Mouse (Mus musculus): ENCODE results near the gene Dok7. TPM values are rescaled to one million over a fixed set of nuclear protein-coding genes. Genes with fewer than 3 reads are reported as not detected.

The Dok7 gene
- 10 to 100 TPM in 1 of 2 experiments, 1 to 10 TPM in 1; 9.4 to 10.3 TPM for total RNA-seq (2021)

DNA sequence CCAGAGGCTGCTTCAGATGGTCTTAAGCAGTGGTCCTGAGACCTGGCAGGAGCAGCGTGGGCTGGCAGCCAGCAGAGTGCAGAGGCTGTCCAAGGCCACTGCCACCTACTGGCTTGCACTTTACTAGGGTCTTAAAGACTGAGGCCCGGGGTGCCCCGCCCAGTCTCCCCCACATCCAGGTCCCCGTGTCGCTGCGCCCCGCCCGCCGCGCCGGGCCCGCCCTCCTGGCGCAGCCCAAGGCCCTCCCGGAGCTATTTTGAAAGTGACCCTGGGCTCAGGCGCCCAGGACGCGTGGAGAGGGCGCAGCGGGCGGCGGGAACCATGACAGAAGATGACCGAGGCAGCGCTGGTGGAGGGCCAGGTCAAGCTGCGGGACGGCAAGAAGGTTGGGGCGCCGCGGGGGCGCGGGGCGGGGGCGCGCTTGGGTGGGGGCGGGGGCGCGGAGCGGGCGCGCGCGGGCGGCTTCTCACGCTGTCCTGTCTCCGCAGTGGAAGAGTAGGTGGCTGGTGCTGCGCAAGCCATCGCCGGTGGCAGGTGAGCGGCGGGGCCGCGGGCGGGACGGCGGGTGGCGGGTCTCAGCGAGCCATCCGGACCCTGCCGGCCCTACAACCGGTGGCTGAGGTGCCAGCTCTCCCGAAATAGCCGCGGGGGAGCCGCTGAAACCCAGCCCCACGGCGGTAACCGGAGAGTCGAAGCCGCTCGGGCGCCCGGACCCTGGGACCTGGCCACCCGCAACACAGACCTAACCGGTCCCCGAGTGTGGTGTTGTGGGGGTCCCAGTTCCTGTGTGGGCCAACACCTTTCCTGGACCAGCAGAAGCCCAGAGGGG lies at the start of gene Dok7:
Dok7 (plus strand) TSS at position 163 of the 829 bp plus-strand sequence.
- intact Hi-C loops (cut with DNase I), result loop anchor here (5.0 kb wide), 1 partner anchor 290 kb away; no protein-coding TSS in a partner anchor
- DNase-seq, result peak; percentile 69

DNA sequence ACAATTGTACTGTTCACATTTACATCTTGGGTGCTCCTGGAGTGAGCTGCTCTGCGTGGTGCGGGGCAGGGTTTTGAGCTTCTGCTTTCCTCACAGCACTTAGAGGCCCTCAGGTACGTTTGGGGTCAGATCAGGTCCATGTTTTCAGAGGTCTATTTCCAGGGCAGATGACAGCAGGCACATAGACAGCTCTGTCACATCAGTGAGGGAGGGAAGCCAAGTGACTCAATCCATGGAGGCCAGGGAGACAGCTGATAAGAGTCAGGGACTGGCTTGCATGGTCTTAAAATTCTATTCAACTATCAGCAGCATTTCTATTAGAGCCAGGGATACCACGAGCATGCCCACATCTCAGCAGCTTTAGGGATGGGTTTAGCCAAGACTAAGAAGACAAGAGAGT lies 47.4 kb upstream of the Dok7 start:
- intact Hi-C loops (cut with DNase I), result no loop called here
- no peak for DNase-seq

DNA sequence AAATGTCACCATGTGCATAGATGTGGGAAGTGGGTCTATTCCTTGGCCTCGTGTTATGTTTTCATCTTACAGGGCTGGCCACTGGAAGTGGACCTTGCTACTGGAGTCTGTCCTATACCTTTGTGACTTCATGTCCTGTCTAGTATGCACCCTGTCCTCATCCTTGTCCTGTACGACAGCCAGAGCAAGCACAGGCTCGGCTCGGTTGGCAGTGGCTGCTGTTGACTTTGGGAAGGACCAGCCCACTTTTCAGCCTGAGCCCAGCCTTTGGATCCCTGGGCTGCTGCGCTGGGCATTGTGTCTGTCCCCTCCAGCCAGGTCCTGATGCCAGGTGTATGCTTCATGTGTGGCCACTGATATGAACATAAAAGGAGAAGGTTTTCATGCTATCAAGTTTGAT lies 45.9 kb upstream of the Dok7 start:
- intact Hi-C loops (cut with DNase I), result no loop called here
- DNase-seq, result no peak

DNA sequence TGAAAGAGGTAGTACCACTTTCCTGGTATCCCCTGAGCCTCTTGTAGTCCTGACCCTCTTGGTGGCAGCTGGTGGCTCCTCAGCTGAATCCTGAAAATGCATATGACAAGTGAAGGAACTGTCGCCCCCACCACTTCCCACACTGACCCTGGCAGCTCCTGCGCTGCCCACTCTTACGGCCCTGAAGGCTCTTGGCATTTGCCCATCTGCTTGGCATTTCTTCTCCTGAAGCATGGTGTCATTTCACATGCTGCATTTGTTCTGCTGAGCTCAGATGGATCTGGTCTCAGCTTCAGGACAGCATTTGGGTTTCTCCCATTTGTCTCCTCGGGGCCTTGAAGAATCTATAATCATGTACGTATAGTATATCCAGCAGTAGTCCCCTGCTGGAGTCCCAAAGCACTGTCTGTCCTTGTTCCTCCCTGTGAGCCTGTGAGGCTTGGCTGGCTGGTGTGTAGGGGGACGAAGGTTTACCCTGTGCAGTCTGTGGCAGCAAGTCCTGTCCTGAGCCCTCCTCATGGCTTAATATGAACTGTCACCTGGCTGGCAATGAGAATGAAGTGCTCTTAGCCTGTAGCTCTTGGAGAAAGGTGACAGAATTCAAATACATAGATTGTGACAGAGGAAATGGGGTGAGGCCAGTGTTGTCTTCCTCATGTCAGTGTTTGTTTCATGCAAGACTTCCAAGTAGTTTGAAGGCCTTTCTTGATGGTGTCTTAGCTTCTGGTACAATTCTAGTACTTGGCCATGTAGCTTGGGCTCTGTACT lies 45.2 kb upstream of the Dok7 start:
- DNase-seq, result peak; percentile 69
- intact Hi-C loops (cut with DNase I), result no loop called here

DNA sequence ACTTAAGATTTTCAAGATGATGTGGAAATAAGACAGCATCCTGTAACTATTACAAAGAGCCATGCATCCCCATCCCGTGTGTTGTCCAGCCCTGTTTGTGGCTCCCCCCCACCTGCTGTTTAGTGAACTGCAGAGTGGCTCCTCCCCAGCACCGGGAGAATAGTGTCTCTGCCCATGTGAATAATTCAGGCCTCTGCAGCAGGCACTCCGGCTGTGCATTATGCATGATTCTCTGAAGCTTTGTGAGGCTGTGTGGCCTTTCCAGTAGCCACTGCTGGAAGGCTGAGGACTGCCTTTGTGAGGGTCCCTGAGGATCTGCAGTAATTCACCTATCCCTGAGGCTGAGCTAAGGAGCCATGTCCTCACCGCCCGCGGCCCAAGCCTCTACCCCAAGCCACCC lies 42.5 kb upstream of the Dok7 start:
- intact Hi-C loops (cut with DNase I), result no loop called here
- no peak for DNase-seq

DNA sequence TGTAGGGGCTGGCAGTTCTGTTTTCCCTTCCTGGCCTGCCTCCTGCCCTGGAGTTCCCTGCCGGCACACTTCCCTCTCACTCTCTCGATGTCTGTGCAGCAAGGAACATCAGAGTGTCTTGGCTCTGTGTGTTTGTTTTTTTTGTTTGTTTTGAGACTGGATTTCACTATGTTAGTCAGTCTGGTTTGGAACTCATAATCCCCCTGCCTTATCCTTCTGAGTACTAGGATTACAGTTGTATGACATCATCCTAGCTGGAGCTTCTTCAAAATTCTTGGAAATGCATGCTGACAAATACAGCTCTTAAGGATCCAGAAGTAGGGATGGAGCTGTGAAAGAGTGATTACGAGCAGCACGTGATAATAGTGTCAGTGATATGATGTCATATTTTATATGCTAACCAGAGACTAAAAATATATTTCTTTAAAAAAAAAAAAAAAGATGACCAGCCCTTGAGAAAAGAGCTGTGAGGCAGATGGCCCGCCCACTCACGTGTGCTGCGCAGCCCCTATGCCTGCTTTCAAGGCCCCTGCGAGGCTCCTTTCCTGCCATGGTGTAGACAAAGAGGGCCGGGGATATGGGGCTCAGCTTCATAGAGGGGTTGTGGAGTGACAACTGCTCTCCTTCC lies 36.8 kb upstream of the Dok7 start:
- DNase-seq, result no peak
- intact Hi-C loops (cut with DNase I), result loop anchor here (5.0 kb wide), 2 partner anchors 32 to 107 kb away; no protein-coding TSS in a partner anchor

DNA sequence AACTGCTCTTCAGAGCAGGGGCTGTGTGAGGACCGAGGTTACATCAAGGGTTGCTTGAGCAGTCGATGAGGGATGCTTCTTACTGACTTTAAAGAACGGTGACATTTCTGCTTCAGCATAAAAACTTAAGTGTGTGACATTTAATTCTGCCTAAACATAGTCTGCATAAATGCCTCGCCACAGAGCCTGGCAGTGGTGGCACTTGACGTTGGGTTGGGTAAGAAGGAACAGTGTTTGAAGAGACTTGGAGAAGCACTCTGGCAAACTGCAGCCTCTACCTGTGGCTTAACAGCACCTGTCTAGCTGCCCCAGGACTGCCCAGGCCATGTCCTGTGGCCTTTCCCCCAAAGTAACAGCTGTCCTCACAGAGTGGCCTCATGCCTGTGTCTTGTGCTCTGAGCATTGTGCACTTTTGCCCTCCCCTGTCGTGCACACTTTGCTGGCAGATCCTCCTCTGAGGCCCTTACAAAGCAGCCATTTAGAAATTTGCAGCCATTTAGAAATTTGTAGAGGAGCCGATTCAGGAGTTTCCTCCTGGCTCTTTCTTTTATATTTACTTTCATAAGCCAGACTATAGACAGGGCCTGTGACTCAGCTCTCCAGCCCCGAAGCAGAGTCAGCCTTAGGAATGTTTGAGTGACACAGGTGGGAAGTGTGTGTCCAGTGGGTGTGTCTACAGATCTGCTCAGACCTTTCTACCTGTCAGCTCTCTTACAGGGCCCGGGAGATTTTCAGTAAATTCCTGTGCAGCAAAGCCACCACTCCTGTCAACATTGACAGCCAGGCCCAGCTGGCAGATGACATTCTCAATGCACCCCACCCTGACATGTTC lies 35.9 kb upstream of the Dok7 start:
- intact Hi-C loops (cut with DNase I), result loop anchor here (5.0 kb wide), 2 partner anchors 33 to 108 kb away; no protein-coding TSS in a partner anchor

DNA sequence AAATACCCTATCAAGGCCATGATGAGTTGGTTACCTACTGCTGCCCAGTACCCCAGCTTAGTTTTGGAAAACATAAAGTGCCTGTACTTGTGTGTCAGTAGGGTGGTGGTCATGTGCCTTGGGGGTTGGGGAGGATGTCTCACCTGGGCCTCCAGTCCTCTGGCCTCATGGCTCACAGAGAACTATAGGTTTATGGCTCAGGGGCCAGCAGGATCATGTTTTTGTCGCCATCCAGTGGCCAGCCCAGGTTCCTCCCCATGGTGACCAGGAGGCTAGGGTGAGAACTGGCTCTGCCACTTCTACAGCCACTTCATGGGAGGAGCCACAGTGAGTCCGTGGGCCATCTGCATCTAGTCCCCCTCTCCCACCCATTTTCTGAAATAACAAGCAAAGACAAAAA lies 31.6 kb upstream of the Dok7 start:
- intact Hi-C loops (cut with DNase I), result loop anchor here (5.0 kb wide), 2 partner anchors 38 to 113 kb away; no protein-coding TSS in a partner anchor
- DNase-seq, result peak; percentile 64

More for the DNA sequence above, 35.9 kb upstream of the Dok7 start:
- DNase-seq, result no peak

DNA sequence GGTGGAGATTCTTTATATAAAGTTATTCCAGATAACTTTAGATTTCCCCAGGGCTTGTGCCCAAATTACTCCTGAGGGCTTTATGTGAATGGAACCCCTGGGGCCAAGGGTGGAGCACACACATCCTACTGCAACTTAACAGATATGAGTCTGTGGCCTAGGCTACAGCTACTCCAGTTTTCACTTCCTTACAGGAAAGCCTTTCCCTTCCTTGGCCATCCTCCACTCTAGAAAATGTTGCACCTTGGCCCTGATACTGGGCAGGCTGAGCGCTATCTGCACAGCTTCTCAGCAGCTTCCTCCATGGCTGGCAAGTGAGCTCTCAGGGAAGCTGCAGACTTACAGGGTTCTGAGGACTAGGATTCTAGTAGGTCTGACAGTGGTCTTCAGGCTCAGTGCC lies 27.3 kb upstream of the Dok7 start:
- intact Hi-C loops (cut with DNase I), result no loop called here
- no peak for DNase-seq

DNA sequence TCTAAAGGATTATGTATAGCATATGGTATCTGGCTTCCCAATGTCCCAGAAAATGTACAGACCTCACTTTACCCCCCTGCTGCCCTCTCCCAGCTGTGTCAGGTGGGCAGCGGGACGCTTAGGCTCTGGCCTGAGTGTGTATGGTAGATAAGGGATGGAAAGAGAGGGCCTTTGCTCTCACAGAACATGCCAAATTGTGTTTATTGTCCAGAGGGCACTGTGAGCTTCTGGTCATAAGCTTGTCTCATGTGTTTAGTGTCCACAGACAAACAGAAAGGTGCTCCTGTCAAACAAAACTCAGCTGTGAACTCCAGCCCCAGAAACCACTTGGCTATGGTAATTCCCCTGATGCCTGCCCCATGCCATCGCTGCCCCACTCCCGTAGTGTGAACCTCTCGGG lies 26.8 kb upstream of the Dok7 start:
- intact Hi-C loops (cut with DNase I), result no loop called here
- DNase-seq, result no peak

DNA sequence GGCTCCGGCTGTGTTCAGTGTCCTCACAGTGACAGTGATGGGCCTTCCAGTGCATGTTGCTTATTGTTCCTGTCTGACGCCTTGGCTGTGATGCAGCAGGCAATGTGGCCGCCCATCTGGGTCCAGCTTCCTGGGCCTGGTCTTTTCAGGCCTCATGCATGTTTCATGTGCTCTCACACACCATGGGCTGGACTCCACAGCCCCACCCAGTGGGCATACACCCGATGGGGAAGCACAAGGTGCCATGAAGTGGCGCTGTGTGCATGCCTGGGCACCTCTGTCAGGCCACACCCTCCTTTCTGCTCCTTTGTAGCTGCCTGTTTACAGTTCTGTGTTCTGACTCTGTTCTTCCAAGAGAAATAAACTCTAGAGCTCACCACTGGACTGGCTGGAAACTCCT lies 23.5 kb upstream of the Dok7 start:
- peak; percentile 58 for DNase-seq
- intact Hi-C loops (cut with DNase I), result no loop called here

DNA sequence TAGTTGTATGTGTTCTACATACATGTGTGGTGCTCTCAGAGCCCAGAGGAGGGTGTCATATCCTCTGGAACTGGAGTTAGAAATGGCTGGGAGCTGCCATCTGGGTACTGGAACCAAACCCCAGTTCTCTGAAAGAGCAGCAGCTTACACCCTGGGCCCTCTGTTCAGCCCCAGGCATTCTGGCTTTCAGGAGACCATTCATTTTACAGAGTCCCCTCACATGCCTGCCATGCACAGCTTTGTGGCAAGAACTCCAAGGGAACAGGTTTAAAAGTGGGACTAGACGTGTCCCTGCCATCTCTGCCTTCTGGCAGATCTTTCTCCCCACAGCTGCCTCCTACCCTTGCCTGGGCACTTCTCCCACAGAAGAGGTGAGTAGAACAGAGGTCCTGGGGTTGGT lies 22.9 kb upstream of the Dok7 start:
- DNase-seq, result no peak

DNA sequence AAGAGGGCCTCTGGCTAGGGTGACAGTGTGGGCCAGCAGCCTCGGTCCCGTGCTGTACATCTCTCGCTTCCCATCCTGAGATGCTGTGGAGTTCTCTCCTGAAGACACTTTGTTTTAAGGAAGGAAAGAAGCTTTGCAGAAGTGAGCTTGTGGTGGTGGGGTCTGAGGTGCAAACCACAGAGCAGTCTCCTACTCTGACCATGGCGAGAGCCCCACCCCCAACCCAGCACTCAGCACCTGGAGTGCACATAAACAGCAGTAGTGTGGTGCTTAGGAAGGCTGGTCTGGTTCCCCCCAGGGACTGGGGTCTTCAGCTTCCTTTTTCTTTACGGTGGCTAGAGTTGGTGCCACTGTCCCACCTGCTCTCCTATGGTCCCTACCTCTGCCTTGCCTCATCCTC lies 21.4 kb upstream of the Dok7 start:
- intact Hi-C loops (cut with DNase I), result no loop called here
- no peak for DNase-seq

More for the DNA sequence above, 22.9 kb upstream of the Dok7 start:
- intact Hi-C loops (cut with DNase I), result no loop called here

DNA sequence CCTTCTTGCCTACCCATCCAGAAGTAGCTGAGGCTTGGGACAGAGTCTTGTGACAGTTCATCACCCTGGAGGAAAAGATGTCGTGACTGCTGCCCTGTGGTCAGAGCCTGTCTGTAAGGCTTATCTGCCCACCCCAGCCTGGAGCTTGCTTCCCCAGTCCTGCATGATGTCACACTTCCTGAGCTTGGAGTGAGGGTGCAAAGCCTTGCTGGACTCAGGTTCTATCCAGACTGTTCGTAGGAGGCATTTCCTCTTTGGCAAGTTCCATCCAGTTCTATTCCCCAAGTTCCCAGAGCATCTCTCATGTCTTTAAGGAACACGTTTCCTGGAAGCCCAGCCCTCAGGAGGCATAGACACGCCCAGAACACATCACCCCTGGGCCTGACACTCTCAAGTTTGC lies 20.8 kb upstream of the Dok7 start:
- intact Hi-C loops (cut with DNase I), result no loop called here

DNA sequence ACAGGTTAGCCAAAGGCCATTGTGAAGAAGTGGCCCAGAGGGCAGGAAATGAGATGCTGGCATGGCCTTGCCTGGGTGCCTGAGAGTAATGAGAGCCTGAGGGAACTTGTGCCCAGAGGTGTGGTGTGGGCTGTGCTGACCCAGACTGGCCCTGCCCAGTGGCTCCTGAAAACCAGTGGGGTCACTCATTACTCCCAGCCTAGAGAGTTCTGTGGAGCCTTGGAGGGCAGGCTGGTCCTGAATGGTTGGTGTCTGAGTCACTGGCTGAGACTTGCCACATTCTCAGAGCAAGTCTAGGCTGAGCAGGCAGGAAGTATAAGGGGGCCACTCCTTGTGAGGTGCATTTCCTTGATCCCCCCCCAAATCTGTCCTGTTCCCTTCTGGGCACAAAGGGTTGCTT lies 19.1 kb upstream of the Dok7 start:
- intact Hi-C loops (cut with DNase I), result no loop called here
- DNase-seq, result no peak

More for the DNA sequence above, 20.8 kb upstream of the Dok7 start:
- no peak for DNase-seq

DNA sequence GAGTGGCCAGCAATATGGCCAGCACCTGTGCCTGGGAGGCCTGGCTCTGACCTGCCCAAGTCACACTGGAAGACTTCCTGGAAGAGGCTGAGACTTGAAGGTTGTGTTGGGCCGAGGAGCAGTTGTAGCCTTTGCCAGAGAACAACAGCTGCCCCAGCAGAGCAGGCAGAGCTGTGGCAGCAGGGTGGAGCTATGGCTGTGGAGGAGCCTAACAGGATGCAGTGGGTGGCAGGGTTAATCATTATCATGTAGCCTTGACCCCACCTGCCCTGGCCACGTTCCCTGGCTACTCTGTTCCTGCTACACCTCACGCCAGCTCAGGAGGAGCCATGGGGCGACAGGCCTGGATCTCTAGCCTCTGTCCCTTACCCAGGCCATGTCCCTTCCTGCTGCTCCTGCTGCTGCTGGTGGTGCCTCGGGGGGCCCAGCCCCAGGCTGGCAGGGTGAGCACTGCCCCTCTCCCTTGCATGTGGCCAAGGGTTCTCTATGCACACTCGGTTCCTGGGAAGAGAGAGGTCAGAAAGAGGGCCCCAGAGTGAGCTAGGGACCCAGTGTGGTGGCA lies 15.2 kb upstream of the Dok7 start, which contains the start of gene Hgfac:
Hgfac (plus strand) TSS at position 242 of the 562 bp plus-strand sequence.
- intact Hi-C loops (cut with DNase I), result loop anchor here (10.0 kb wide), 1 partner anchor 357 kb away; no protein-coding TSS in a partner anchor
- DNase-seq, result no peak

DNA sequence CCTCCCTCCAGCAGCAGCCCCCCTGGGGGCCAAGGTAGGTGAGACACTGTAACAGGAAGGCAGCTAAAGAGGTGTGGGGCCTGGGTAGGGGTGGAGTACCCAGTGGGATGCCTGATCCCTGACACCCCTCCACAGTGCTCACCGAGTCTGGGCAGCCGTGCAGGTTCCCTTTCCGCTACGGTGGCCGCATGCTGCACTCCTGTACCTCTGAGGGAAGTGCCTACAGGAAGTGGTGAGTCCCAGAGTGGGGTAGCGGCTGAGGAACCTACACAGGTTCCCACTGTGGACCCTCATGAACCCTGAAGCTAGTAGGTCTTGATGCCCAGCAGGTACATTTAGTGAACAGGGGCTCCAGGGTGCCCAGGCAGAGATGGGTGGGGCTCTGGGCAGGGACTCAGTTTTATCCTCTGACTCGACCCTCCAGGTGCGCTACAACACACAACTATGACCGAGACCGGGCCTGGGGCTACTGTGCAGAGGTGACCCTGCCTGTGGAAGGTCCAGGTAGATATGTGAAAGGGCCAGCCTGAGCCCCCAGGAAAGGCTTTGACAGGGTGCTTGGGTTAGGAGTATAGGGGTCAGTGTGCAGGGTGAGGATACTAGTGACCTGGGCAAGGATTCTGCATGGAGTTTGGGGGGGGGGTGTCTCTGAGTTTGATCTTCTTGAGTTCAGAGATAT lies 14.0 kb upstream of the Dok7 start:
- no peak for DNase-seq
- intact Hi-C loops (cut with DNase I), result loop anchor here (10.0 kb wide), 1 partner anchor 358 kb away; no protein-coding TSS in a partner anchor

DNA sequence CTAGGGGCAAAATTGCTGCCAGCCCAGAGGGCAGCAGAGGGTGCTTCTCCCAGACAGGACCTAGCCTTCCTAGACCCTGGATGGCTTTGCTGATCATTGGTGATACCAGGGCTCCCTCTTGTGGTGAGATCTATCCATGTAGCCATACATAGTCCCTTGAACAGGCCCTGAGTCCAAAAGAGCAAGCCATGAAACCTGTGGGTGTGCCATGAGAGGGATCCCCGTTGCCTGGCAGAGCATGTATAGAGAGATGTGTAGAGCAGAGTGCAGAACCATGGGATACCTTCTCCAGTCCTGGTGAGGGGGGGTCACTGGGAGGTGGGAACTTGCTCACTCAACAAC lies 13.5 kb upstream of the Dok7 start:
- DNase-seq, result peak; percentile 85
- intact Hi-C loops (cut with DNase I), result loop anchor here (10.0 kb wide), 1 partner anchor 358 kb away; no protein-coding TSS in a partner anchor

DNA sequence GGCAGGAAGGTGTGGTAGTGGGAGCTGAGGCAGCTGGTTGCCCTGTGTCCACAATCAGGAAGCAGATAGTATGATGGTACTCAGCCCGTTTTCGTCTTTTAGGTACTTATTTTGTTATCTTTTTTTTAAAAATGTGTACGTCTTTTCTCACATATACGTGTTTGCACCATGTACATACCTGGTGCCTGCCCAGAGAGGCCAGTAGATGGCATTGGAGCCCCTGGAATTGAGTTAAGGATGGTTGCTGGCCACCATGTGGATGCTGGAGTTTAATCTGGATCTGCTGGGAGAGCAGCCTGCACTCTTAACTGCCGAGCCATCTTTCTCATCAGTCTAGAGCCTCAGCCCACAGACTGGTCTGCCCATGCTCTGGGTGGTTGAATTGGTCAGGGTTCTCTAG lies 6.0 kb upstream of the Dok7 start:
- intact Hi-C loops (cut with DNase I), result no loop called here
- DNase-seq, result no peak

All from left cerebral cortex, postnatal 4 days (tissue).